Mouse (Mus musculus) intestine, postnatal 0 days (tissue): ENCODE results near the gene Usp29. TPM values are rescaled to one million over a fixed set of nuclear protein-coding genes. Genes with fewer than 3 reads are reported as not detected.
"Not testable (repeated sequence)": the region's sequence is repeated elsewhere in the genome, so short reads cannot be mapped to it uniquely, and the experiment has no call there.

Experiments used
- ATAC-seq: fragments of 200-750 bp; cut with Nextera tagmentation; 2 replicates; pipeline ENCODE4 v1.8.0; 2017; ENCODE audit warnings: mild to moderate bottlenecking, moderate TSS enrichment, moderate library complexity
- H3K27ac ChIP-seq: fragments of 300-500 bp; sonication (generic); 2 replicates; pipeline ENCODE4 v1.5.1; 2014; ENCODE audit warnings: mild to moderate bottlenecking, low read depth, low read length, moderate library complexity
- H3K27me3 ChIP-seq: fragments of 300-500 bp; sonication (generic); replicated peaks from 2 replicates; pipeline ENCODE4 v1.6.1; 2014; ENCODE audit warnings: low read length, mixed read lengths; ENCODE audit not compliant: control insufficient read depth, insufficient read depth
- H3K36me3 ChIP-seq: fragments of 300-500 bp; sonication (generic); 2 replicates; pipeline ENCODE4 v1.6.1; 2014; ENCODE audit warnings: mild to moderate bottlenecking, moderate library complexity; ENCODE audit not compliant: control insufficient read depth, insufficient read depth
- H3K4me1 ChIP-seq: fragments of 300-500 bp; sonication (generic); replicated peaks from 2 replicates; pipeline ENCODE4 v1.6.1; 2014; ENCODE audit warnings: antibody characterized with exemption, low read length, mixed read lengths; ENCODE audit not compliant: control insufficient read depth, insufficient read depth
- H3K4me2 ChIP-seq: fragments of 300-500 bp; sonication (generic); replicated peaks from 2 replicates; pipeline ENCODE4 v1.6.1; 2014; ENCODE audit warnings: low read depth, mild to moderate bottlenecking, moderate library complexity
- H3K4me3 ChIP-seq: fragments of 300-500 bp; sonication (generic); 2 replicates; pipeline ENCODE4 v1.5.1; 2014; ENCODE audit warnings: low read depth, low read length
- H3K9ac ChIP-seq: fragments of 300-500 bp; sonication (generic); 2 replicates; pipeline ENCODE4 v1.6.1; 2014; ENCODE audit warnings: mild to moderate bottlenecking, low read depth, low read length
- H3K9me3 ChIP-seq: fragments of 300-500 bp; sonication (generic); 2 replicates; pipeline ENCODE4 v1.6.1; 2016; ENCODE audit warnings: mixed run types; ENCODE audit not compliant: control insufficient read depth
- CTCF ChIP-seq: sonication (generic); IDR thresholded peaks from 2 replicates; pipeline ENCODE4 v1.5.1; 2016; ENCODE audit warnings: low read depth, mild to moderate bottlenecking, control low read depth, antibody characterized with exemption, moderate library complexity
- WGBS: fragments of 180-500 bp; shearing (Covaris S2); extraction: QIAGEN DNeasy Blood & Tissue Kit; methylation state at CpG from one replicate; pipeline ENCODE4 v1.1.7; 2014; 5-methylcytosine and 5-hydroxymethylcytosine counted together
- microRNA counts: library from miRNA; unstranded; fragments of <30 nt; microRNA quantifications from one replicate; lab custom pipeline; 2016
- microRNA-seq: library from miRNA; unstranded; fragments of <30 nt; microRNA quantifications from one replicate; pipeline ENCODE4, GENCODE M21; 2016
- polyA plus RNA-seq: library from polyadenylated mRNA; unstranded; fragments of >200 nt; fragmentation: Nextera tagmentation; extraction: Ambion mirVana; gene quantifications from 2 replicates; pipeline ENCODE4 v1.2.1, GENCODE M21; 2015

Gene Usp29
- polyA plus RNA-seq, 1 experiment from 2014 or later, result 0.68 TPM

- H3K4me3 ChIP-seq, result no peak overlapping the region
- no peak for TF ChIP-seq CTCF
Measured at GRCm38 (mm10) chr7:6956576-6956975, 226.2 kb downstream of the Usp29 start.

GRCm38 (mm10) chr7:6958574-6958973 lies 228.2 kb downstream of the Usp29 start:
- Histone ChIP-seq H3K4me3 (no peak overlapping the region), H3K27ac (no peak overlapping the region), H3K27me3 (no peaks in the 10 kb centered on the region), H3K4me1 (no peaks in the 10 kb centered on the region), H3K4me2 (no peak overlapping the region), H3K9me3 (no peaks in the 10 kb centered on the region), H3K9ac (no peak overlapping the region), H3K36me3 (no peaks in the 10 kb centered on the region)
- 90% methylated on average over 1 of the region's 1 CpGs for WGBS
- ATAC-seq, result no peak
- TF ChIP-seq CTCF, result 0 out of 2 replicates have a peak, but pooled peaks have one; percentile 10

More at GRCm38 (mm10) chr7:6956576-6956975, 226.2 kb downstream of the Usp29 start:
- no peak overlapping the region for H3K27ac ChIP-seq
- H3K9me3 ChIP-seq, result no peaks in the 10 kb centered on the region
- ATAC-seq, result no peak
- 79% methylated on average over 4 of the region's 4 CpGs for WGBS
- no peaks in the 10 kb centered on the region for H3K36me3 ChIP-seq
- no peak overlapping the region for H3K4me2 ChIP-seq
- no peaks in the 10 kb centered on the region for H3K4me1 ChIP-seq
- no peaks in the 10 kb centered on the region for H3K27me3 ChIP-seq
- H3K9ac ChIP-seq, result no peak overlapping the region

GRCm38 (mm10) chr7:6973566-6973965 lies 243.2 kb downstream of the Usp29 start:
- no peak overlapping the region for H3K9ac ChIP-seq
- H3K4me1 ChIP-seq, result no peaks in the 10 kb centered on the region
- H3K4me3 ChIP-seq, result no peak overlapping the region
- H3K27ac ChIP-seq, result no peak overlapping the region
- 88% methylated on average over 1 of the region's 1 CpGs for WGBS
- no peak overlapping the region for H3K4me2 ChIP-seq
- no peaks in the 10 kb centered on the region for H3K27me3 ChIP-seq
- no peak for ATAC-seq
- no peak for TF ChIP-seq CTCF
- H3K9me3 ChIP-seq, result no peaks in the 10 kb centered on the region
- no peaks in the 10 kb centered on the region for H3K36me3 ChIP-seq

GRCm38 (mm10) chr7:6976890-6977289 lies 246.5 kb downstream of the Usp29 start:
- no peaks in the 10 kb centered on the region for H3K36me3 ChIP-seq
- no peak overlapping the region for H3K9ac ChIP-seq
- H3K9me3 ChIP-seq, result no peaks in the 10 kb centered on the region
- 94% methylated on average over 19 of the region's 19 CpGs for WGBS
- H3K27me3 ChIP-seq, result no peaks in the 10 kb centered on the region
- no peak for TF ChIP-seq CTCF
- no peak for ATAC-seq
- H3K4me3 ChIP-seq, result no peak overlapping the region
- H3K4me1 ChIP-seq, result no peaks in the 10 kb centered on the region
- H3K27ac ChIP-seq, result no peak overlapping the region
- no peak overlapping the region for H3K4me2 ChIP-seq

GRCm38 (mm10) chr7:6995251-6995650 lies 264.9 kb downstream of the Usp29 start, which contains the start of gene Aurkc:
Gene Aurkc, plus strand, starts transcription at chr7:6995300.
- not testable (repeated sequence) for H3K9ac ChIP-seq, H3K36me3 ChIP-seq, ATAC-seq, H3K27me3 ChIP-seq, H3K4me1 ChIP-seq, H3K27ac ChIP-seq, H3K9me3 ChIP-seq, H3K4me2 ChIP-seq, H3K4me3 ChIP-seq
- WGBS, result 82% methylated on average over 11 of the region's 11 CpGs

GRCm38 (mm10) chr7:6998914-6999313 lies 268.5 kb downstream of the Usp29 start:
- H3K9me3 ChIP-seq, H3K4me1 ChIP-seq, H3K36me3 ChIP-seq, H3K4me3 ChIP-seq, H3K27me3 ChIP-seq, H3K4me2 ChIP-seq, H3K27ac ChIP-seq, ATAC-seq, H3K9ac ChIP-seq: not testable (repeated sequence)
- WGBS, result 51% methylated on average over 3 of the region's 3 CpGs

GRCm38 (mm10) chr7:7005441-7005840 lies 275.1 kb downstream of the Usp29 start:
- 82% methylated on average over 5 of the region's 5 CpGs for WGBS
- not testable (repeated sequence) for H3K4me3 ChIP-seq, ATAC-seq, H3K4me2 ChIP-seq, H3K9me3 ChIP-seq, H3K27me3 ChIP-seq, H3K9ac ChIP-seq, H3K36me3 ChIP-seq, H3K4me1 ChIP-seq, H3K27ac ChIP-seq

MicroRNAs within 50 kb of the gene (microRNA counts, 519-probe panel; counts per million panel counts)
- not detected for microRNA mmu-miR-3099 (lab: Ali Mortazavi, UCI)

Small RNA genes within 50 kb of the gene (microRNA-seq; reads per million reads assigned to microRNA genes)
- gene Mir3099, result 13.6 reads per million, percentile 25 among the genes with 10 or more reads in this experiment

Other genes with a start within 250 kb of the Usp29 start
- gene Olfr5, start 243.6 kb upstream of the Usp29 start, polyA plus RNA-seq, result not detected in 2 replicates
- not detected in 2 replicates for gene Olfr1347, start 230.8 kb upstream of the Usp29 start, polyA plus RNA-seq
- gene Olfr1348, start 221.8 kb upstream of the Usp29 start, polyA plus RNA-seq, result not detected in 2 replicates
- not detected in 2 replicates for gene Olfr1349, start 207.6 kb upstream of the Usp29 start, polyA plus RNA-seq
- gene Olfr1350, start 165.7 kb upstream of the Usp29 start, polyA plus RNA-seq, result not detected in 2 replicates
- 0.71 and 0.73 TPM in 2 replicates for gene Zim1, start 34.1 kb upstream of the Usp29 start, polyA plus RNA-seq
- 15.6 and 16.6 TPM in 2 replicates for gene Peg3, start 147 bp upstream of the Usp29 start, polyA plus RNA-seq